Mouse (Mus musculus) small intestine, adult 2 months (tissue): ENCODE measurements around the gene Fam169a. TPM values are rescaled to one million over a fixed set of nuclear protein-coding genes. Genes with fewer than 3 reads are reported as not detected.
A peak's percentile ranks its signal among the peaks of the same experiment; 100 is the strongest.

Experiments
- H3K27ac ChIP-seq: fragments of 200-500 bp; 2 replicates; pipeline ENCODE4 v1.5.1; 2012; ENCODE audit warnings: low read depth, low read length, control low read depth, inconsistent platforms; ENCODE audit not compliant: insufficient read depth
- H3K27me3 ChIP-seq: fragments of 200-500 bp; 2 replicates; pipeline ENCODE4 v1.6.1; 2012; ENCODE audit warnings: mild to moderate bottlenecking, moderate library complexity, low read length, inconsistent platforms; ENCODE audit not compliant: control insufficient read depth, insufficient read depth
- H3K36me3 ChIP-seq: fragments of 200-500 bp; 2 replicates; pipeline ENCODE4 v1.6.1; 2012; ENCODE audit warnings: mild to moderate bottlenecking, low read length, control low read depth, inconsistent platforms; ENCODE audit not compliant: control insufficient read depth, insufficient read depth
- H3K4me1 ChIP-seq: fragments of 200-500 bp; 2 replicates; pipeline ENCODE4 v1.6.1; 2012; ENCODE audit warnings: low read length, inconsistent platforms, mixed read lengths; ENCODE audit not compliant: control insufficient read depth, insufficient read depth, insufficient read length
- H3K4me3 ChIP-seq: fragments of 200-500 bp; 2 replicates; pipeline ENCODE4 v1.5.1; 2012; ENCODE audit warnings: low read depth, mild to moderate bottlenecking, control low read depth, inconsistent platforms, low read length, moderate library complexity
- CTCF ChIP-seq: fragments of 200-500 bp; IDR thresholded peaks from 2 replicates; pipeline ENCODE4 v1.5.1; 2012; ENCODE audit warnings: low read depth, mild to moderate bottlenecking, control low read depth, inconsistent platforms, low read length, moderate library complexity, mixed read lengths; ENCODE audit not compliant: insufficient replicate concordance, insufficient read length; ENCODE audit errors: extremely low read depth
- POLR2A ChIP-seq: fragments of 200-500 bp; IDR thresholded peaks from 2 replicates; pipeline ENCODE4 v1.6.1; 2012; ENCODE audit warnings: low read depth, mild to moderate bottlenecking, control low read depth, inconsistent platforms, low read length, moderate library complexity
- WGBS: fragments of 180-500 bp; shearing (Covaris S2); methylation state at CpG from one replicate; pipeline ENCODE4 v1.1.7; 2018; 5-methylcytosine and 5-hydroxymethylcytosine counted together
- polyA plus RNA-seq: library from polyadenylated mRNA; depleted of rRNA; stranded (reverse); fragments of >200 nt; gene quantifications from 2 replicates; pipeline ENCODE4 v1.2.3, GENCODE M21; 2012

The Fam169a gene
- polyA plus RNA-seq, 1 experiment, result not detected

DNA sequence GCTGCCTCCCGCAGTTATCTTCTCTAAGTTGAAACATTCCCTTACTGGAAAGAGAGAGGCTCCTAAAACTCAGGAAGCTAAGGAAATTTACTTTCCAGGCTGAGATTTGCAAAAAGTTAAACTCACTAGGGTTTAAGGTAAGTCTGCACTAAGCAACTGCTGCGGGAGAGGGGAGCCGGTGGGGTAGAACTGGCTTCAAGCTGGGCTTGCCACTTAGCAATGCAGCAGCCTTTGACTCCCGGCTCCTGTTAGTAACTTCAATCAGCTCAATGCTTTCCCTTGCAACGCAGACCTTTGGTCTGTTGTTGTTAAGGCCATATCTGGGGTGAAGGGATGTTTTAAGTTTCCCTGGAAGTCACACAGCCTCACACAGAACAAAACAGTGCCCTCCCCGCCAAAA lies 605 bp downstream of the Fam169a start:
- H3K36me3 ChIP-seq, result no peaks in the 10 kb centered on the region
- H3K27me3 ChIP-seq, result peaks cover 32% of the 10 kb centered on the region
- H3K27ac ChIP-seq, result no peak overlapping the region
- peaks cover 7% of the 10 kb centered on the region; the same call in 1 of the 2 replicates for H3K4me1 ChIP-seq
- TF ChIP-seq CTCF (no peak), POLR2A (no peak)
- no peak overlapping the region for H3K4me3 ChIP-seq
- 44% methylated on average over 6 of the region's 6 CpGs for WGBS

DNA sequence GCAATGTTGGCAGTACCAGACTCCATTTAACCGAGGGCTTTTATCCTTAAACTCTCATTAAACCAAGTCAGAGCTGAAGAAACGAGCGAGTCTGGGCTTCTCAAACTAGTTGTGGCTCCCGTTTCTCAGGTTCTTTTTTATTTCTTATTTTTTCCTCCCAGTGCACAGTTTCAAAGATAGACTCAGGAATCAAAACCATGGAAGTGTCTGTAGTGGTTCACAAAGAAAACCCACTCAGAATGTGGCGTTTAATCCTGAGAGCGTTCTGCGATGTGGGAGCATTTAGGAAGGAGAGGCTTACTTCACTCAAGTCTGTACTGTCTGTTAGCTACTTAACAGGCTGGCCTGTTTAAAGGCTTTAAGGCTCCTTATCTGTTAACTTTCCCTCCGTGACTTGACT lies 1.1 kb downstream of the Fam169a start:
- Histone ChIP-seq H3K4me1 (peaks cover 7% of the 10 kb centered on the region; the same call in 1 of the 2 replicates), H3K27ac (no peak overlapping the region), H3K27me3 (peaks cover 36% of the 10 kb centered on the region), H3K36me3 (no peaks in the 10 kb centered on the region), H3K4me3 (no peak overlapping the region)
- TF ChIP-seq POLR2A (no peak), CTCF (no peak)
- 85% methylated on average over 8 of the region's 8 CpGs for WGBS

DNA sequence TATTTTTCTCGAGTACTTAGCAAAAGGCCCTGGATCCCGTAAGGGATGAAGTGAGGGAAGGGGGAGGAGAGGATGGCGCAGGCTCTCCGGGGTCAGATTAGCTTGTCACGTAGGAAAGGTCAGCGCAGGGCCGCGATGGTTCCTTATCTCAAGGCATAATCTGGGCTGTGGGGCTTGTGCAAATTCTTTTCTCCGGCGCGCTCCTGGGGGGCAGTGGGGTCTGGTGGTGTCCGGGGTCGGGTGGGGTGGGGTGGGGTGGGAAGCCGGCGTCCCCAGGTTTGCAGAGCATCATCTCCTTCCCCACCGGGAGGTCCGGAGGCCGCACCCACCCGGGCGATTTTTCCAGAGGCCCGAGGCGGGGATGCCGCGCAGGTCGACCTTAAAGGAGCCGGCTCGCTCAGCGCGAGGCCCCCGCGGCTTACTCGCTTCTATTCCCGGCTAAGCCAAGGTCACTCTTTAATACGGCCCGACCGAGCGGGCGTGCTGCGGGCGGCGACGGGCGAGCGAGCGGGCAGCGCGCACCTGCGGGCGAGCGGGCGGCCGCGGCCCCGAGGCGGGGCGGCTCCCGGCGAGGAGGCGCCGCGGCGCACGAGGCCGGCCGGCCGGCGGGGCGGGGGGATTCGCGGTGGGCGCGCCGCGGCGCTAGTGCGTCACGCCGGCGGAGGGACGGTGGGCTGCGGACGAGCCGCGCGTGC lies 4.0 kb downstream of the Fam169a start:
- Histone ChIP-seq H3K27ac (no peak overlapping the region), H3K4me1 (peaks cover 7% of the 10 kb centered on the region; the same call in 1 of the 2 replicates), H3K4me3 (peak overlapping the region; percentile 61), H3K27me3 (peaks cover 43% of the 10 kb centered on the region), H3K36me3 (no peaks in the 10 kb centered on the region)
- no peak for TF ChIP-seq CTCF
- TF ChIP-seq POLR2A, result no peak
- WGBS, result 3% methylated on average over 85 of the region's 85 CpGs

GRCm38 (mm10) chr13:97071626-97072241 lies 4.6 kb downstream of the Fam169a start:
- peaks cover 7% of the 10 kb centered on the region; the same call in 1 of the 2 replicates for H3K4me1 ChIP-seq
- TF ChIP-seq CTCF (no peak), POLR2A (no peak)

DNA sequence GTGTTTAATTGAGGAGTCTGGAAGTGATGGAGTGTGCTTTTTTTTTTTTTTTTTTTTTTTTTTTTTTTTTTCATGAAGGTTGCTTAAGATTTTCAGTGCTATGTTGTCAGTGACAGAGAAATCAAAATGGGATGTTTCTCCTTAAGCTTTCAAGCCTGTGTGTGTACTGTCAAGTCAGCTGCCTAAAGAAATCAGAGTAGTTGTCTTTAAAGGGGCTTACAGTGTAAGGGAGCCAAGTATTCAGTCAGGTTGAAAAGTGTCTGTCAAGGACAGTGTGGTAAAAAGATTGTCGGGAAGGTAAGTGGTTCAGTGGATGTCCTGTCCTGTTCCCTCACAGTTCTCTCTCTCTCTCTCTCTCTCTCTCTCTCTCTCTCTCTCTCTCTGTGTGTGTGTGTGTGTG lies 6.4 kb downstream of the Fam169a start:
- 53% methylated on average over 1 of the region's 1 CpGs for WGBS
- Histone ChIP-seq H3K27ac (no peak overlapping the region), H3K27me3 (peaks cover 39% of the 10 kb centered on the region), H3K4me1 (peaks cover 7% of the 10 kb centered on the region; the same call in 1 of the 2 replicates), H3K36me3 (no peaks in the 10 kb centered on the region), H3K4me3 (no peak overlapping the region)
- TF ChIP-seq POLR2A, result no peak

More at GRCm38 (mm10) chr13:97071626-97072241, 4.6 kb downstream of the Fam169a start:
- 2% methylated on average over 76 of the region's 76 CpGs for WGBS
- H3K36me3 ChIP-seq, result no peaks in the 10 kb centered on the region
- H3K27ac ChIP-seq, result no peak overlapping the region
- H3K4me3 ChIP-seq, result peak overlapping the region; percentile 61
- peaks cover 43% of the 10 kb centered on the region for H3K27me3 ChIP-seq

DNA sequence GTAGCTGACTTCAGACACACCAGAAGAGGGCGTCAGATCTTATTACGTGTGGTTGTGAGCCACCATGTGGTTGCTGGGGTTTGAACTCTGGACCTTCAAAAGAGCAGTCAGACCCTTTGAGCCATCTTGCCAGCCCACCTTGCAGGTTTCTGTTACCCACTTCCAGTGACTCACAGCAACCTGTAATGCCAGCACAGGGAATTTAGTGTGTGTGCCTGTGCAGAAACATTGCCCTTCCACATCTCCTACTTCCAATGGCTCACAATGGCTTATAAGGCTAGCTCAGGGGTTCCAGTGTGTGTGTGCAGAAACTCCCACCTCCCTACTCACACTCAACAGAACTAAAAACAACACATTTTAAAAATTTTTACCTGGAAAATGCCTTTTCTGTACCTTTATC lies 10.5 kb downstream of the Fam169a start:
- Histone ChIP-seq H3K27ac (no peak overlapping the region), H3K36me3 (no peaks in the 10 kb centered on the region), H3K4me1 (no peaks in the 10 kb centered on the region), H3K4me3 (no peak overlapping the region), H3K27me3 (peaks cover 12% of the 10 kb centered on the region)
- TF ChIP-seq CTCF, result no peak
- TF ChIP-seq POLR2A, result no peak
- whole genome bisulfite sequencing, result 82% methylated on average over 2 of the region's 2 CpGs

DNA sequence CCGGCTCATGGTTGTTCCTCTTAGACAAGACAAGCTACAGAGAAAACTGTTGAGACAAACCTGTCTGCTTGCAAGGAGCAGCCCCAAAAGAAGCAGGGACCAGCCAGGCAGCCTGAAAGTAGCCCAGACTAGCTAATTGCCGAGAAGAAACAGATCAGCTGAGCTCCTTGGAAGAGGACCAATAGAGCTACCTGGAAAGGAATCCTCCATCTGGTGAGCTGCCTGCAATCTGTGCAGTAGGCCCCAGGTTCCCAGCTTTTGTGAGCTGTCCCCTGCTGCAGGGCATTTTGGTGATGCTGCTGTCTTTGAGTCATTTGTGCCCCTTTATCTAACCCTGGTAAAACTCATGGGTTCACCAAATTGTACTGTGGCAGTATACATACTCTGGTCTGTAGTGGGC lies 13.1 kb downstream of the Fam169a start:
- no peak for TF ChIP-seq POLR2A
- no peak for TF ChIP-seq CTCF
- 63% methylated on average over 2 of the region's 2 CpGs for WGBS

More for the DNA sequence above, 13.1 kb downstream of the Fam169a start:
- Histone ChIP-seq H3K27ac (no peak overlapping the region), H3K36me3 (no peaks in the 10 kb centered on the region), H3K27me3 (0 out of 2 replicates have a peak, but pooled peaks cover 2% of the 10 kb centered on the region), H3K4me3 (no peak overlapping the region), H3K4me1 (no peaks in the 10 kb centered on the region)
